Mouse (Mus musculus) kidney, embryonic 15.5 days (tissue): ENCODE results near the gene Neurog2. TPM values are rescaled to one million over a fixed set of nuclear protein-coding genes. Genes with fewer than 3 reads are reported as not detected.
A peak's percentile ranks its signal among the peaks of the same experiment; 100 is the strongest.

Experiments used
- ATAC-seq: fragments of 200-750 bp; cut with Nextera tagmentation; replicated peaks from 2 replicates; pipeline ENCODE4 v1.8.0; 2017; ENCODE audit warnings: moderate TSS enrichment; ENCODE audit not compliant: low FRiP score
- H3K27ac ChIP-seq: fragments of 300-500 bp; sonication (generic); 2 replicates; pipeline ENCODE4 v1.5.1; 2015; ENCODE audit warnings: mild to moderate bottlenecking, inconsistent platforms
- H3K27me3 ChIP-seq: fragments of 300-500 bp; sonication (generic); 2 replicates; pipeline ENCODE4 v1.6.1; 2015; ENCODE audit warnings: inconsistent platforms
- H3K36me3 ChIP-seq: fragments of 300-500 bp; sonication (generic); 2 replicates; pipeline ENCODE4 v1.6.1; 2015; ENCODE audit warnings: inconsistent platforms
- H3K4me1 ChIP-seq: fragments of 300-500 bp; sonication (generic); 2 replicates; pipeline ENCODE4 v1.6.1; 2015; ENCODE audit warnings: inconsistent platforms
- H3K4me2 ChIP-seq: fragments of 300-500 bp; sonication (generic); 2 replicates; pipeline ENCODE4 v1.6.1; 2015; ENCODE audit warnings: moderate library complexity, mild to moderate bottlenecking, inconsistent platforms
- H3K4me3 ChIP-seq: fragments of 300-500 bp; sonication (generic); replicated peaks from 2 replicates; pipeline ENCODE4 v1.5.1; 2015; ENCODE audit warnings: mild to moderate bottlenecking, inconsistent platforms
- H3K9ac ChIP-seq: fragments of 300-500 bp; sonication (generic); 2 replicates; pipeline ENCODE4 v1.6.1; 2015; ENCODE audit warnings: mild to moderate bottlenecking, inconsistent platforms
- H3K9me3 ChIP-seq: fragments of 300-500 bp; sonication (generic); replicated peaks from 2 replicates; pipeline ENCODE4 v1.6.1; 2016; ENCODE audit warnings: inconsistent platforms
- WGBS: fragments of 180-500 bp; shearing (Covaris S2); methylation state at CpG from one replicate; pipeline ENCODE4 v1.1.7; 2015; ENCODE audit warnings: mixed read lengths; 5-methylcytosine and 5-hydroxymethylcytosine counted together
- polyA plus RNA-seq: library from polyadenylated mRNA; unstranded; fragments of >200 nt; fragmentation: Nextera tagmentation; extraction: Ambion mirVana; gene quantifications from 2 replicates; pipeline ENCODE4 v1.2.1, GENCODE M21; 2015

Neurog2 gene
- polyA plus RNA-seq, result not detected in 2 replicates

- Histone ChIP-seq H3K9me3 (no peaks in the 10 kb centered on the region), H3K36me3 (no peaks in the 10 kb centered on the region), H3K4me3 (peak within 1 kb of the TSS; percentile 38), H3K9ac (no peak within 1 kb of the TSS), H3K4me2 (peak within 1 kb of the TSS; percentile 69), H3K4me1 (peaks cover 34% of the 10 kb centered on the region), H3K27me3 (peaks cover 95% of the 10 kb centered on the region), H3K27ac (no peak within 1 kb of the TSS)
- ATAC-seq, result peak; percentile 26
- under 1% methylated on average over 92 of the region's 92 CpGs for WGBS
These were observed at the start of gene Neurog2 for GRCm38 (mm10) chr3:127633080-127634032. Gene Neurog2 (plus strand): TSS chr3:127633135.

DNA sequence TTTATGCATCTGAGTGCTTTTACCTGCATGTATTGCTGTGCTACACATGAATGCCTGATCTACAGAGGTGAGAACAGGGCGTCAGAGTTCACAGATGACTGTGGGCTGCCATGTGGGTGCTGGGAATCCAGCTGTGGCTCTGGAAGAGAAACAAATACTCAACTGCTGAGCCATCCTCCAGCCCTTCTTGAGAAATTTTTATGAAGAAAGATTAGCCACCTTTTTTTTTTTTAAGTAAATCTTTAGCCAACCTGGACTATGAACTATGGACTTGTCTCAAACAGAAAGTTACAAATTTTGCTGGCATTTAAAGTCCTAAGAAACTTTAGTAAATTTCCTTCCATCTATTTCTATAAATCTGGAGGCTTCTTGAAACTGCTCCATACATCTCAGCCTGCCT, 35.8 kb upstream of the Neurog2 start:
- H3K9ac ChIP-seq, result no peak overlapping the region
- H3K36me3 ChIP-seq, result peaks cover 52% of the 10 kb centered on the region
- no peak for ATAC-seq
- H3K4me1 ChIP-seq, result no peaks in the 10 kb centered on the region
- no peak overlapping the region for H3K27ac ChIP-seq
- WGBS, result 75% methylated on average over 1 of the region's 1 CpGs
- H3K4me2 ChIP-seq, result no peak overlapping the region
- H3K27me3 ChIP-seq, result no peaks in the 10 kb centered on the region
- no peaks in the 10 kb centered on the region for H3K9me3 ChIP-seq
- H3K4me3 ChIP-seq, result no peak overlapping the region

DNA sequence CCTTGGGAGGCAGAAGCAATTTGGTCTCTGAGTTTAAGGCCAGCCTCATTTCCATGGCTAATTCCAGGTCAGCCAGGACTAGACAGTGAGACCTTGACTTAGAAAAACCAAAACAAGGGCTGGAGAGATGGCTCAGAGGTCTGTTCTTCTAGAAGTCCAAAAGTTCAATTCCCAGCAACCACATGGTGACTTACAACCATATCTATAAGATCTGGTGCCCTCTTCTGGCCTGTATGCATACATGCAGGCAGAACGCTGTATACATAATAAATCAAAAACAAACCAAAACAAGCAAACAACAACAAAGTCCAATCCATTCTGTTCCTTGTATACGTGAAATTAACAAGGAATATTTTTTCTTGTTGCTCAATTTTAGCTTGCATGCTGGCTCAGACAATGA, 24.8 kb upstream of the Neurog2 start:
- Histone ChIP-seq H3K4me2 (no peak overlapping the region), H3K4me3 (no peak overlapping the region), H3K36me3 (peaks cover 60% of the 10 kb centered on the region), H3K27ac (no peak overlapping the region), H3K27me3 (no peaks in the 10 kb centered on the region), H3K9ac (no peak overlapping the region), H3K9me3 (no peaks in the 10 kb centered on the region), H3K4me1 (no peaks in the 10 kb centered on the region)
- ATAC-seq, result no peak
- 93% methylated on average over 2 of the region's 2 CpGs for WGBS

- Histone ChIP-seq H3K9me3 (no peaks in the 10 kb centered on the region), H3K9ac (no peak overlapping the region), H3K4me2 (peak overlapping the region; percentile 73), H3K4me3 (peak overlapping the region; percentile 43), H3K4me1 (peaks cover 28% of the 10 kb centered on the region), H3K36me3 (no peaks in the 10 kb centered on the region), H3K27ac (no peak overlapping the region), H3K27me3 (peaks cover 77% of the 10 kb centered on the region)
- peak; percentile 77 for ATAC-seq
- WGBS, result under 1% methylated on average over 36 of the region's 36 CpGs
These were observed 7.6 kb upstream of the Neurog2 start for GRCm38 (mm10) chr3:127625296-127625695.

DNA sequence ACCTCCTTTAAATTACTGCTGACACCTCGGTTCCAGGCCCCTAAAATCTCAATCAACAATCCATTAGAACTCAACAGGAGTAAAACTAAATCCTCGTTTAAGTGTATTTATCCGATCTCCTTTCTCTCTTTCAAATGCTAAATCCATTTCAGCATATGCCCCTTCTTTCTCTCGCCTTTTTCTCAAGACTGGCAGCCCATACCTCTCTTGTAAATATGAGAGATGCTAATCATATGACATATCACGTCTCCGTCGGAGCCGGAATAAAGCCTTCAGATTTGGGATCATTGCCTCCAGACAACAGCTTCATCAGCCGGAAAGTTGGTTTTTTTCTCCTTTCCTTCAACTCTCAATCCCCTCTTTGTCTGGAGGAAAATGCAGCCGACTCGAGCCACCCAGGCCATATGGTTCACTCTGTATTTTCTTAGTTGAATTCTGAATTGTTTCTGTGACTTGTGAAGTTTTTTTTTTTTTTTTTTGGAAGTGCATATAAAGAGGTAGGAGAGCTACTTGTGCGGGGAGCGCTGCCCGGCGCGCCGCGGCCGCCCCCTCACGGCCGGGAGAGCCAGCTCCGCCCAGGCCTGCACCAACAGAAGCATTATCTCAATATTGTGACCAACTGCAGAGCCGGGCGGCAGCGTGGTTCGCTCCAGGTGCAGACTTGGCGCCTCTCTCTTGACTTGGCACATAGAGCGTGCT, 7.1 kb upstream of the Neurog2 start:
- Histone ChIP-seq H3K9me3 (no peaks in the 10 kb centered on the region), H3K27me3 (peaks cover 82% of the 10 kb centered on the region), H3K9ac (no peak overlapping the region), H3K27ac (no peak overlapping the region), H3K4me2 (peak overlapping the region; percentile 73), H3K4me1 (peaks cover 28% of the 10 kb centered on the region), H3K4me3 (peak overlapping the region; percentile 43), H3K36me3 (no peaks in the 10 kb centered on the region)
- WGBS, result under 1% methylated on average over 28 of the region's 28 CpGs
- no peak for ATAC-seq

DNA sequence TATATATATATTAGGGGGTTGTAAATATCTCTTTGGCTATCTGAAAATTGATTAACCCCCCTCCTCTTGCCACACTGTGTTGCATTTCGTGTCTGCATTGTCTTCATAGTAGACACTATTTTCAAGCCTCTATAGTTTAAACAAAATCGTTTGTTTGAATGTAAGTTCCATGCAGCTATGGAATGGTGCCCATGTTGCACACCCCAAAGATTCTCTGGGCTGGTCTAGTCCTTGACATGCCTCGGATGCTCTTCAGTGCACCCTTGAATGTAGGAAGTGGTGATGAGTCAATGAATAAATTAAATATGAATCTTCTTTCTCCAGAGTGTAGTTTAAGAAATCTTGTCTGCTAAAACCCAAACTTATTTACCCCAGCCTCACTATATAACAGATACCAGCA, 6.4 kb upstream of the Neurog2 start:
- no peak for ATAC-seq
- WGBS, result 5% methylated on average over 3 of the region's 3 CpGs
- Histone ChIP-seq H3K4me2 (no peak overlapping the region), H3K9ac (no peak overlapping the region), H3K4me1 (peaks cover 28% of the 10 kb centered on the region), H3K9me3 (no peaks in the 10 kb centered on the region), H3K4me3 (no peak overlapping the region), H3K27ac (no peak overlapping the region), H3K27me3 (peaks cover 87% of the 10 kb centered on the region), H3K36me3 (no peaks in the 10 kb centered on the region)

DNA sequence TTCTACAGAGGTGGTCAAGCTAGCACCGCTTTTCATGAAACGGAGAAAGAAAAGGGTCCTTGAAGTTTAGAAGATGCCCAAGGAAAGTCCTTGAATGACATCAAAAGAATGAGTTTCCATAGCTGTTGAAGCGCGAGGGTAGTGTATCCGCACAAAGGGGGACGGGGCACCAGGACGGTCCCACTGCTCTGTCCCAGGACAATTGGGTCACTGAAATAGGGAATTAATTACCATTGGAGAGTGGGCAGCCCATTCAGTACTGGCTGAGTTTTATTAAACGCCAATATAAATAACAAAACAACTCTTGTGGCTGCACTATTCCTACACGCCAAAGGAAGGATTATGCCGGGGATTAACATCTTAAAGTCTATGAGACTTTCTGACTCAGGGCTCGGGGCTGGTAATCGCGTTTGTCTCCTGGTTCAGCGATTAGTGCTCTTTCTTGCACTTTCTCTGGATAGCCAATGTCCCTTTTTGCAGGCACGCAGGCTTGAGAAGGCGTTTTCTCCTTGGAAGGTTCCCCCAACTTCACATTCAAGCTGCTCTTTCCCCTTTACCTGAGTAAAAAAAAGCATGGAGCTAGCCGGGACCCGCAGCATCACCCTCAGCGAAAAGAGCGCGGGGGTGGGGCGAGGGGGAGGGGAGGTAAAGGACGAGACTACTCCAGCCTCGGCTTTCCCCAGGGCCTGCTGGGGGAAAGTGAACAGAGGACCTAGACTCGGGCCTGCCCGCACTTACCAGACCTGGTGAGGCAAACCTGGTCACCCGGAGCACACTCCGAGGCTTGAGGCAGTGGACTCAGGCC, 5.6 kb upstream of the Neurog2 start:
- WGBS, result 1% methylated on average over 28 of the region's 28 CpGs
- no peak; the same call in 1 of the 2 replicates for ATAC-seq
- H3K9ac ChIP-seq, result no peak overlapping the region

GRCm38 (mm10) chr3:127627956-127628310, 5.0 kb upstream of the Neurog2 start:
- H3K27ac ChIP-seq, result no peak overlapping the region
- 0 out of 2 replicates have a peak overlapping the region, but pooled peaks have one; percentile 12 for H3K4me2 ChIP-seq
- H3K9ac ChIP-seq, result no peak overlapping the region
- WGBS, result 0% methylated on average over 7 of the region's 9 CpGs
- 0 out of 2 replicates have a peak overlapping the region, but pooled peaks have one; percentile 6 for H3K4me3 ChIP-seq
- H3K36me3 ChIP-seq, result no peaks in the 10 kb centered on the region
- H3K4me1 ChIP-seq, result peaks cover 37% of the 10 kb centered on the region
- no peak; the same call in 1 of the 2 replicates for ATAC-seq
- H3K27me3 ChIP-seq, result peaks cover 95% of the 10 kb centered on the region
- no peaks in the 10 kb centered on the region for H3K9me3 ChIP-seq

More for the DNA sequence above, 5.6 kb upstream of the Neurog2 start:
- Histone ChIP-seq H3K9me3 (no peaks in the 10 kb centered on the region), H3K4me2 (no peak overlapping the region), H3K4me1 (peaks cover 31% of the 10 kb centered on the region), H3K27me3 (peaks cover 93% of the 10 kb centered on the region), H3K36me3 (no peaks in the 10 kb centered on the region), H3K27ac (no peak overlapping the region), H3K4me3 (no peak overlapping the region)

DNA sequence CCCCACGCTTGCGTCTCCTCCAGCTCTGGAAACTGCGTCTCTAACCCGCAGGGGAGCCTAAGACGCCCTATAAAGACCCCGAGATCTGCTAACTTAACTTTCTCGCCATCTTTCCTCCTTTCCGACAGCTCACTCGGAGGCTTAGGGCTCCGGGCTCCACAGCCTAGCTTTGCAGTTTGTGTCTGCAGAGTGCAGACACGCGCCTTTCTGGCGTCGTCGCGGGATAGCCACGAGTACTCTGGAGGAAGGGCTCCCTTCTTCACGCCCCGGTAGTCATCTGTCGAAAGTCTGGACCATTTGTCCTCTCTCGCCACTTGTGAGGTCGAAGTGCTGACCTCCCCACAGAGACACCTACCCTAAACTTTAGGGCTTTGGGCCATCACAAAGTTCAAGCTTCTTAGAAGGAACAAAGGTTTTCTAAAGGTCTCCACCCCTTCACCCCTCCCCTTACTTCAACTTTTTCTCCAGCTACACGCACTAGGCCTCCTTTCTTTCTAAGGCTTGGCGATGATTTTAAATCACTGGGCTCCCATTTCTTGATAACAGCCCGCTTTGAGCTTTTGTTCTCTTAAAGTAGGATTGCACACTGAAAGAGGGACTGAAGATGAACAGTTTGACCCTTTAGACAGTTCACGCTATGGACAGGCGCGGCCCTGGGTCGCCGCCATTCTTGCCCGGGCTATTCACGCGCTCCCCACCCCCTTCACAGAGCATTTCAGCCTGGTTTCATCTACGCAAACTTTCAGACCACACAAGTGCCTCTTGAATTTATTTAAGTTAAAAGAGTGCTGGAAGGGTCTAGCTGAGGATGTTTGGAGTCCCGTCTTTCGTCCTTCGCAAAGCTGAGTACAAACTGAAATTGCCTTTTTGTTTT, 4.4 kb upstream of the Neurog2 start:
- Histone ChIP-seq H3K4me3 (0 out of 2 replicates have a peak overlapping the region, but pooled peaks have one; percentile 6), H3K9me3 (no peaks in the 10 kb centered on the region), H3K36me3 (no peaks in the 10 kb centered on the region), H3K27me3 (peaks cover 95% of the 10 kb centered on the region), H3K4me1 (peaks cover 43% of the 10 kb centered on the region), H3K27ac (no peak overlapping the region), H3K9ac (no peak overlapping the region), H3K4me2 (0 out of 2 replicates have a peak overlapping the region, but pooled peaks have one; percentile 12)
- WGBS, result 2% methylated on average over 37 of the region's 37 CpGs
- ATAC-seq, result no peak

- H3K9me3 ChIP-seq, result no peaks in the 10 kb centered on the region
- 0% methylated on average over 1 of the region's 1 CpGs for WGBS
- H3K27me3 ChIP-seq, result peaks cover 98% of the 10 kb centered on the region
These were observed 2.7 kb upstream of the Neurog2 start for GRCm38 (mm10) chr3:127630190-127630589.

More at GRCm38 (mm10) chr3:127630190-127630589, 2.7 kb upstream of the Neurog2 start:
- no peaks in the 10 kb centered on the region for H3K36me3 ChIP-seq
- H3K4me1 ChIP-seq, result peaks cover 54% of the 10 kb centered on the region
- ATAC-seq, result no peak
- H3K4me2 ChIP-seq, result no peak overlapping the region
- no peak overlapping the region for H3K4me3 ChIP-seq
- H3K27ac ChIP-seq, result no peak overlapping the region
- no peak overlapping the region for H3K9ac ChIP-seq
